Mouse (Mus musculus): Measurements from ENCODE around the gene Zfp335. TPM values are rescaled to one million over a fixed set of nuclear protein-coding genes. Genes with fewer than 3 reads are reported as not detected.

The Zfp335 gene
- polyA plus RNA-seq, 1 experiment = 9.8 TPM

DNA sequence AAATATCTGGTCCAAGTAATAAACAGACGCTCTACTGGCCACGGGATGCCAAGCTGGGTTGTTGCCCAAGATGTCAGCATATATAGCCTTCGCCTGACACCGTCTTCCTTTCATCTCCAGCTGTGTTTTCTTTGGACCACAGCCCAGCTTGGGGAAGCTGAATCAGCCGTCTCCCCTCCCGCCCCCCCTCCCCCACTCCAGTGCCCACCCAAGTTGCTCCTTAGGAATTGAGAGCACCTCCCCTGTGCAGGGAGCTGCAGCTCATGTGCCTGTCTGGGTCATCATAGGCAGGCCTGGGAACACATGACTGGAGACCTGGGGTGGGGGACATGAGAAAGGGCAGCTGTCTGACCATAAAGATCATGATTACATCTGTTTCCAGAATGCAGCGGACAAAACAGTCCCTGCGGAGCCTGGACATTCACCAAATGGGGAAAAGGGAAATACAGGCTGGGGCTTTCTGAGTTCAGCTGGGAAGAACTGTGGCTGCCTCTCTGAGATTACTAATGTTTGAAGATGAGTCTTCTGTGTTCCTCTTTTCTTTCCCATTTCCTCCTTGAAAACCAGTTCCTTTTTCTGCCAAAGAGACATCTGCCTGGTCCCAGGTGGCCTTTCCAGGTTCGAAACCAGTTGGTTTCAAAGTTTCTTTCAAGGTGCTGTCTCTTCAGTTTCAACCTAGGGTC, 49.2 kb downstream of the Zfp335 start:
- Histone ChIP-seq H3K36me3 (ENCODE audit: control insufficient read depth, insufficient read depth, low read length) (no peaks in the 10 kb centered on the region), H3K27me3 (ENCODE audit: control insufficient read depth, insufficient read depth, low read length) (no peaks in the 10 kb centered on the region), H3K4me3 (ENCODE audit: control insufficient read depth, low read depth, low read length) (no peak overlapping the region), H3K4me1 (ENCODE audit: control insufficient read depth, insufficient read depth, low read length) (peaks cover 5% of the 10 kb centered on the region), H3K27ac (ENCODE audit: control insufficient read depth, insufficient read depth, low read depth, low read length) (peak overlapping the region; percentile 72)
- TF ChIP-seq CTCF (IDR thresholded peaks at IDR 0.05; ENCODE audit: control insufficient read depth, insufficient read depth, insufficient replicate concordance, low read depth, low read length) (no peak), POLR2A (IDR thresholded peaks at IDR 0.05; ENCODE audit: control insufficient read depth, low read depth, low read length) (no peak)

- Histone ChIP-seq H3K27ac (ENCODE audit: control insufficient read depth, insufficient read depth, low read depth, low read length) (no peak overlapping the region; the same call in 1 of the 2 replicates), H3K36me3 (ENCODE audit: control insufficient read depth, insufficient read depth, low read length) (no peaks in the 10 kb centered on the region), H3K4me1 (ENCODE audit: control insufficient read depth, insufficient read depth, low read length) (peaks cover 7% of the 10 kb centered on the region), H3K27me3 (ENCODE audit: control insufficient read depth, insufficient read depth, low read length) (no peaks in the 10 kb centered on the region), H3K4me3 (ENCODE audit: control insufficient read depth, low read depth, low read length) (no peak overlapping the region)
- TF ChIP-seq CTCF (IDR thresholded peaks at IDR 0.05; ENCODE audit: control insufficient read depth, insufficient read depth, insufficient replicate concordance, low read depth, low read length) = no peak
- TF ChIP-seq POLR2A (IDR thresholded peaks at IDR 0.05; ENCODE audit: control insufficient read depth, low read depth, low read length) = no peak
Measured at GRCm38 (mm10) chr2:164861094-164861493, 50.5 kb downstream of the Zfp335 start.

GRCm38 (mm10) chr2:164859640-164860432, 51.7 kb downstream of the Zfp335 start:
- no peak overlapping the region for H3K4me3 ChIP-seq (ENCODE audit: control insufficient read depth, low read depth, low read length)
- no peaks in the 10 kb centered on the region for H3K27me3 ChIP-seq (ENCODE audit: control insufficient read depth, insufficient read depth, low read length)
- H3K4me1 ChIP-seq (ENCODE audit: control insufficient read depth, insufficient read depth, low read length) = peaks cover 7% of the 10 kb centered on the region

GRCm38 (mm10) chr2:164859155-164859554, 52.4 kb downstream of the Zfp335 start:
- TF ChIP-seq CTCF (IDR thresholded peaks at IDR 0.05; ENCODE audit: control insufficient read depth, insufficient read depth, insufficient replicate concordance, low read depth, low read length) = no peak
- no peak for TF ChIP-seq POLR2A (IDR thresholded peaks at IDR 0.05; ENCODE audit: control insufficient read depth, low read depth, low read length)
- peaks cover 7% of the 10 kb centered on the region for H3K4me1 ChIP-seq (ENCODE audit: control insufficient read depth, insufficient read depth, low read length)
- H3K36me3 ChIP-seq (ENCODE audit: control insufficient read depth, insufficient read depth, low read length) = no peaks in the 10 kb centered on the region
- H3K4me3 ChIP-seq (ENCODE audit: control insufficient read depth, low read depth, low read length) = no peak overlapping the region
- no peak overlapping the region for H3K27ac ChIP-seq (ENCODE audit: control insufficient read depth, insufficient read depth, low read depth, low read length)
- no peaks in the 10 kb centered on the region for H3K27me3 ChIP-seq (ENCODE audit: control insufficient read depth, insufficient read depth, low read length)

More at GRCm38 (mm10) chr2:164859640-164860432, 51.7 kb downstream of the Zfp335 start:
- TF ChIP-seq CTCF (IDR thresholded peaks at IDR 0.05; ENCODE audit: control insufficient read depth, insufficient read depth, insufficient replicate concordance, low read depth, low read length) (no peak), POLR2A (IDR thresholded peaks at IDR 0.05; ENCODE audit: control insufficient read depth, low read depth, low read length) (no peak)
- H3K36me3 ChIP-seq (ENCODE audit: control insufficient read depth, insufficient read depth, low read length) = no peaks in the 10 kb centered on the region
- no peak overlapping the region for H3K27ac ChIP-seq (ENCODE audit: control insufficient read depth, insufficient read depth, low read depth, low read length)

GRCm38 (mm10) chr2:164857842-164858553, 53.6 kb downstream of the Zfp335 start:
- Histone ChIP-seq H3K4me3 (ENCODE audit: control insufficient read depth, low read depth, low read length) (peak overlapping the region; percentile 26; the same call in 1 of the 2 replicates), H3K36me3 (ENCODE audit: control insufficient read depth, insufficient read depth, low read length) (no peaks in the 10 kb centered on the region), H3K27ac (ENCODE audit: control insufficient read depth, insufficient read depth, low read depth, low read length) (no peak overlapping the region), H3K27me3 (ENCODE audit: control insufficient read depth, insufficient read depth, low read length) (no peaks in the 10 kb centered on the region), H3K4me1 (ENCODE audit: control insufficient read depth, insufficient read depth, low read length) (peaks cover 7% of the 10 kb centered on the region)
- TF ChIP-seq CTCF (IDR thresholded peaks at IDR 0.05; ENCODE audit: control insufficient read depth, insufficient read depth, insufficient replicate concordance, low read depth, low read length) = no peak
- no peak for TF ChIP-seq POLR2A (IDR thresholded peaks at IDR 0.05; ENCODE audit: control insufficient read depth, low read depth, low read length)

DNA sequence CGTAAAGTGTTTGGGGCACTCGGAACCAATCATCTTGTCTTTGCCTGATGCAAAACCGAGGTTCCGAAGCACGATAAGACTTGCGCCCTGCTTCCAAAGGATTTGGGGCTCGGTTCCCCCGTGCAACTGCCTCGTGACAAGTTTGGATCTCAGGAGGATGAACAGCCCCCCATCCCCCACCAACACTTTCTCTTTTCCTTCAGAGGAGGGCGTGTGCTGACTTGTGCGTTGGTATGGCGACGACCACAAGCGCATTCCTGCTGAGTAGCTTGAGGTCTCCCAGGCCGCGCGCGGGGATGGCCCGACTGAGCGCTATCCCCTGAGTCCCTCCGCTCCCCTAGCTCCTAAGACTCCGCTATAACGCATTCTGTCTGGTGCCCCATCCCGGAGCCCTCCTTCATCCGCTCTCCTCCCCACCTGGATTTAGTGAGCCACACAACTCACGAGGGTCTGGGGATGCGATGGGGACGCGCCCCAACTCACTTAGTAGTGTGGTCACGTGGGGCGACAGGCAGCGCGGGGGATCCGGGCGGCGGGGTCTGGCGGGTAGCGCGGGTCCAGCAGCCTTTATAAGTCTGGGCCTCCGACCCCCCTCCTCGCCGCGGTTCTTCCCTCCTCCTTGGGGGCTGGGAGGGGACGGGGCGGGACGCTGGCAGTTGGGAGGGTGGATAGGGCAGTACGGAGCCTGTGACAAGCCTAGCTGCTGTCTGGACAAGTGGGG, 54.3 kb downstream of the Zfp335 start, which contains the start of gene Pltp:
Pltp (minus strand) TSS at position 611 of the 721 bp plus-strand sequence.
- no peaks in the 10 kb centered on the region for H3K27me3 ChIP-seq (ENCODE audit: control insufficient read depth, insufficient read depth, low read length)
- H3K36me3 ChIP-seq (ENCODE audit: control insufficient read depth, insufficient read depth, low read length) = no peaks in the 10 kb centered on the region
- H3K4me1 ChIP-seq (ENCODE audit: control insufficient read depth, insufficient read depth, low read length) = peaks cover 7% of the 10 kb centered on the region
- H3K4me3 ChIP-seq (ENCODE audit: control insufficient read depth, low read depth, low read length) = peak within 1 kb of the TSS; percentile 69
- peak; percentile 40; the same call in 1 of the 2 replicates for TF ChIP-seq POLR2A (IDR thresholded peaks at IDR 0.05; ENCODE audit: control insufficient read depth, low read depth, low read length)
- no peak for TF ChIP-seq CTCF (IDR thresholded peaks at IDR 0.05; ENCODE audit: control insufficient read depth, insufficient read depth, insufficient replicate concordance, low read depth, low read length)
- H3K27ac ChIP-seq (ENCODE audit: control insufficient read depth, insufficient read depth, low read depth, low read length) = no peak within 1 kb of the TSS
